Mouse (Mus musculus) megakaryocyte-erythroid progenitor cell, adult 5-6 weeks (primary cell): ENCODE measurements around the gene Gm6793. TPM values are rescaled to one million over a fixed set of nuclear protein-coding genes. Genes with fewer than 3 reads are reported as not detected.
A peak's percentile ranks its signal among the peaks of the same experiment; 100 is the strongest.

ENCODE experiments used
- ATAC-seq: replicated peaks from 2 replicates; pipeline ENCODE4 v1.8.0; 2016; ENCODE audit warnings: mild to moderate bottlenecking, inconsistent platforms; ENCODE audit not compliant: severe bottlenecking, poor library complexity, low FRiP score, low TSS enrichment
- total RNA-seq, 2 experiments: library from RNA; stranded (forward) in 1 of 2; stranded (reverse) in 1 of 2; fragments of 200-1000, 215-1000 nt in 1 of 2; fragments of >200 nt in 1 of 2; fragmentation: Nextera tagmentation in 1 of 2; gene quantifications; 2 replicates each; pipeline ENCODE4 v1.2.3; 2014 to 2017

Gene Gm6793
- total RNA-seq, 2 experiments from 2014 or later: not detected

DNA sequence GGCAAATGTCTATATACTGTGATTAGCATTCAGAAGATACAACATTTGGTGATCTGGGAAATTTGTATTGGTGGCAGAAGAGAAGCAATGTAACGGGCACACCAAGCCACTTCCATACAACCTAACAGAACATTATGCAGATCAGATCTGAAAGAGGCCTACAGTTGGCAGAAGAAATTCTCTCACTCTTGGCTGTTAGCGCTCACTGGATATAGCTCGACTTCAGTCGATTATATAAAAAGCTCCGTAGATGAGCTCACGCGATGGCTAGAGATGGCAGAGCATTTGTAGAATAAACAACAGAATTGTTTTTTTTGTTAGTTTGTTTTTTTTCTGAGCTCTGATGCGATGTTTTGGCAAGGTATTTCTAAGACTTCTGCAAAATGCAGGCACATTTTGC is 23.6 kb downstream of the Gm6793 start:
- ATAC-seq: no peak

DNA sequence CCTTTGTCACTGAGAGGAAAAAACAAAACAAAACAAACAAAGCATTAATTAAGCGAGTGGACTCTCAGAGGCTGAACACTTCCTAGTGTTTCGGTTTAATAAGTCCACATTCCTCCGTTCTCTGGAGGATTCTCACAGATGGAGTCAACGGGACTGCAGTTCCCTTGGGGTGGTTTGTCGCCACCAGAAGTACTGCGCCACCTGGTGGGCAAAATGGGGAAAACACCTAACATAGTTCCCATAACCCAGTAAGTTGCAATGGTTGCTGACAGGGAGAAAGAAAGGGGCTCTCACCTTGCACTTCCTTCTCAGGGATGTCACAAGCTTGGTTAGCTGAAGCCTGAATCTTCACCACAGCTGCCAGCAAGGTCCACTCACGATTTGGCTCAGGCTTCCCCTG is 24.9 kb downstream of the Gm6793 start:
- peak; percentile 77 for ATAC-seq

DNA sequence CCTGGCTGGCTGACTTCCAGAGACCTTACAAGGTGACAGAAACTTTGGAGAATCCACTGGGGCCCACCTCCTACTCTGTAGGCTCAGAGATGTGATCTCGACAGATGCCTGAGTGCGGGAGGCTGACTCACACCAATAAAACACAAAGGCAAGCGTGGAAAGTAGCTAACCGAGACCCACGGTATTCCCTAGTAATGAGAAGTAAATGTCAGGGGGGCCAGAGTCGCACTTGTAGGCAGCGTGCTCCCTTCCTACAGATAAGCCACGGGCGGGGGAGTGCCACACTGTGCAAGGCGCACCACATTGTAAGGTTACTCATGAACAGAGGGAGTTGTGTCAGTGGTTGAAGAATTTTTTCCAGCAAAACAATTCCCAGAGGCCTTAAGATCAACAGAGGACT is 30.3 kb downstream of the Gm6793 start:
- no peak for ATAC-seq

DNA sequence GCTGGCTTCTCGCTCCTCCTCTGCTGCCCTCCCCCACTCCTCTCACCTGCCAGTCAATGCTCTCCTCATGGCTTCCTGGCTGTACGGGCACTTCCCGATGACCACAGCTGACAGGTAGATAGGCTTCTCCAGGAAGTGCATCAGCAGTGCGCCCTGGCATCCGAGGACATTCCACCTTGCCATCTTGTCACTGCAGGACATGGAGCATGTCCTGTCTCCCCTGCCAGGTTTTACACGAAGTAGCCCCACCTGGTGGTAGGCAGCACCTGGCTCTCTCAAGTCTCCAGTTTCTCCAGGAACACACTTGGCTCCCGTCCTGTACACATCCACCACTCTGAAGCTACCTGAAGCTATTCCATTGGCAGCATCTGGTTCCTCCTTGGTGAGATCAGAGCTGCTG is 32.7 kb downstream of the Gm6793 start:
- peak; percentile 56; the same call in 1 of the 2 replicates for ATAC-seq

DNA sequence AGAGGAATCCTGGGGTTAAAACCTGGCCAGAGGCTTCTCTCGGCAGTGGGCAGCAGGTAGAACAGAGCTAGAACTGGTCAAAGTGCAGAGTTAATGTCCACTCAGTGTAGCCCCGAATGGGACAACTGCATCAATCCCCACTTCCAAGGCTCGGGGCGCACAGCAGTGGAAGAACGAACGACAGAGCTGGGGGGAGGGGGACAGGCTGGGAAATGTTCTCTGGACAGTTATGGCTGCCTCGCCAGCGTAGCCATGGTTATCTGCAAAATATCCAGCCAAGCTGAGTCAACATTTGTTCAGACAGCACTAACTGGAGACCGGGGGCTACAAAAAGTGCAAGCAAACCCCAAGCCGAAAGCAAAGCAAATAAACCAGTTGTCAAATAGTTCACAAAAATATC is 36.7 kb downstream of the Gm6793 start:
- no peak for ATAC-seq

DNA sequence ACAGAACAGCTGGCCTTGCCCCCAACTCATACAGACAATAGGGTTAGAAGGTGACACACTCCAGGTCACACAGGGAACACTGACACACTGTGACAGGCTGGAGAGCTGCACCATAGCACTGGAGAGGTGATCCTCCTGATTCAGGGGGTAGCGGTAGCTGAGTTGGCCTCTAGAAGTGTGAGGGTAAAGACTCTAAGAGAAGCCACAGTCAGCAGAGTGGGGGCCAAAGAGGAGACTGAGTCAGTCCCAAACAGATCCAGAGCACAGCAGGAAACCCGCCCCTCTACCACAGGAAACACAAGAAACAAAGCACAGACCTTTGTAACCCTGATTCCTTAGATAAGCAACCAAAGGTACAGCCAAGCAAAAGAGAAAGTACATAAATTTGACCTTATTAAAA is 38.5 kb downstream of the Gm6793 start:
- ATAC-seq: 0 out of 2 replicates have a peak, but pooled peaks have one; percentile 41

DNA sequence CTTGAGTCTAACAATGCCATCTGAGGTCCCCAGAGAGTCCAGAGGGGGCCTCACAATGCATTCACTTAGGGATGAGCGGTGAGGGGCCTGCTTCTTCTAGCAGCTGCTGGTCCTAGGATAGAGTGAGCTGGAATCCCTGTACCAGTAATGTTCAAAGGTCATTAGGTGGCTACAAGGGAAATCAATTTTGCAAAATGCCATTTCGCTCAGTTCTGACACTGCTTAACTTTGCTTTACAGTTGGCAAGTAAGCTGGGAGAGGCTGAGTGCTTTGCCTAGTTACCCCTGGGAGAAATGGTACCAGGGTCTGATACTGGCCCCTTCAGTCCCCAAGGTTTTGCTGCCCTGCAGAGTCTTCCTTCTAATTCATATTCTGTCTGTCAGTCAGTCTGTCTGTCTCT is 39.1 kb downstream of the Gm6793 start:
- ATAC-seq: no peak

DNA sequence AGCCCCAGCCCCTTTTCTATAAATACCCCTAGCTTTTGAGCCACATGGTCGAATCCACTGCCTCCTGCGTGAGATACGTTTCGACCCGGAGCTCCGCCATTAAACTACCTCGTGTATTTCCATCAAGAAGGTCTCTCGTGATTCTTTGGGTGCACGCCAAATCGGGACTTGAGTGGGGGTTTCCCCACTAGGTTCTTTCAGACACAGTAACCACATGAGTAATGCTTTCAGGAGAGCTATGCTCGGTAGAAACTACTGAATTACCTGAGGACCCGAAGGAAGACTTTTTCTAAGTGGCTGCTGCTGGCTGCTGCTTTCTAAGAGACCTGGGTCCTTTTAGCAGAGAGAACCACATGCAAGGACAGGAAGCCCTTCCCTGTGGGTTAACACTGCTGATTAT is 40.7 kb downstream of the Gm6793 start:
- ATAC-seq: no peak

- ATAC-seq: no peak
Observed at GRCm38 (mm10) chr8:111968991-111969390, 45.8 kb downstream of the Gm6793 start.

- no peak for ATAC-seq
Observed at GRCm38 (mm10) chr8:111968541-111968940, 46.3 kb downstream of the Gm6793 start.

- peak; percentile 95 for ATAC-seq
Observed at GRCm38 (mm10) chr8:111967246-111967870, 47.5 kb downstream of the Gm6793 start.

- ATAC-seq: no peak
Observed at GRCm38 (mm10) chr8:111964849-111965561, 49.8 kb downstream of the Gm6793 start.

GRCm38 (mm10) chr8:111964351-111964750 is 50.5 kb downstream of the Gm6793 start:
- no peak for ATAC-seq

- no peak for ATAC-seq
Observed at GRCm38 (mm10) chr8:111963546-111963945, 51.3 kb downstream of the Gm6793 start.

Other genes starting within 250 kb of the Gm6793 start
- gene Cfdp1, start 160.7 kb downstream of the Gm6793 start, total RNA-seq (2014; fragmentation: Nextera tagmentation): 159 and 214 TPM in 2 replicates
- gene Cfdp1, start 160.7 kb downstream of the Gm6793 start, total RNA-seq (2017): 339 and 404 TPM in 2 replicates
- 4.4 and 5.0 TPM in 2 replicates for gene Tmem170, start 138.3 kb downstream of the Gm6793 start, total RNA-seq (2014; fragmentation: Nextera tagmentation)
- gene Tmem170, start 138.3 kb downstream of the Gm6793 start, total RNA-seq (2017): 3.7 and 4.3 TPM in 2 replicates
- not detected in 2 replicates for gene Chst5, start 104.6 kb downstream of the Gm6793 start, total RNA-seq (2014; fragmentation: Nextera tagmentation)
- gene Chst5, start 104.6 kb downstream of the Gm6793 start, total RNA-seq (2017): not detected in 2 replicates
- gene Tmem231, start 81.2 kb downstream of the Gm6793 start, total RNA-seq (2014; fragmentation: Nextera tagmentation): 2.5 and 3.9 TPM in 2 replicates
- 1.6 and 2.1 TPM in 2 replicates for gene Tmem231, start 81.2 kb downstream of the Gm6793 start, total RNA-seq (2017)
- gene Gabarapl2, start 74.3 kb downstream of the Gm6793 start, total RNA-seq (2014; fragmentation: Nextera tagmentation): 42.6 and 55.5 TPM in 2 replicates
- 29.1 and 32.9 TPM in 2 replicates for gene Gabarapl2, start 74.3 kb downstream of the Gm6793 start, total RNA-seq (2017)
- 14.0 and 23.7 TPM in 2 replicates for gene Adat1, start 22.7 kb downstream of the Gm6793 start, total RNA-seq (2014; fragmentation: Nextera tagmentation)
- 6.7 and 7.2 TPM in 2 replicates for gene Adat1, start 22.7 kb downstream of the Gm6793 start, total RNA-seq (2017)
- gene Kars, start 3.7 kb downstream of the Gm6793 start, total RNA-seq (2014; fragmentation: Nextera tagmentation): 164 and 171 TPM in 2 replicates
- 220 and 274 TPM in 2 replicates for gene Kars, start 3.7 kb downstream of the Gm6793 start, total RNA-seq (2017)
- gene Terf2ip, start 3.6 kb downstream of the Gm6793 start, total RNA-seq (2014; fragmentation: Nextera tagmentation): 11.3 and 12.0 TPM in 2 replicates
- 14.5 and 16.8 TPM in 2 replicates for gene Terf2ip, start 3.6 kb downstream of the Gm6793 start, total RNA-seq (2017)